Mouse (Mus musculus): Measurements from ENCODE around the gene Rad51b.
"Not testable (repeated sequence)": the region's sequence is repeated elsewhere in the genome, so short reads cannot be mapped to it uniquely, and the experiment has no call there.

Gene Rad51b

DNA sequence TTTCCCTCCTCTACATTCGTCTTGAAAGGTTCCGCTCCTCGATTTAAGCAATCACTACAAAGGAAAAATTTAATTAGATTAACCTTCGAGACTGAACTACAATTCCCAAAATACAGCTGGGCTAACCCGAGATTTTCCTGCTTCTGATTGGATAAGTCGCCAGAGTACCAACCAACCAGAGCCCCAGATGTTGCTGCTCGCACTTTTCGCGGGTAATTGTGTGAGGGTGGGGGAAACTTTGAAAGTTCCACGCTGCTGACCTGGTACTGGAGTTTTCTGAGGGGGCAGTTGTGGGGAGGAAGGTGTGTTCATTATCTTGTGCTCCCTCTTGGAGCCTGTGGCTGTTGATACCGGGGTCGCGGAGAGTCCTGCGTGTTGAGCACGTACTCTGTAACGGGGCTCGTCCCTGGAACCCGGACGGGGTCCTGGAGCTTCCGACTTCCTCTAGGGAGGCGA, at the start of gene Rad51b:
Rad51b (plus strand) TSS at position 162 of the 456 bp plus-strand sequence.
- peak; percentile 76 to 82 for DNase-seq

DNA sequence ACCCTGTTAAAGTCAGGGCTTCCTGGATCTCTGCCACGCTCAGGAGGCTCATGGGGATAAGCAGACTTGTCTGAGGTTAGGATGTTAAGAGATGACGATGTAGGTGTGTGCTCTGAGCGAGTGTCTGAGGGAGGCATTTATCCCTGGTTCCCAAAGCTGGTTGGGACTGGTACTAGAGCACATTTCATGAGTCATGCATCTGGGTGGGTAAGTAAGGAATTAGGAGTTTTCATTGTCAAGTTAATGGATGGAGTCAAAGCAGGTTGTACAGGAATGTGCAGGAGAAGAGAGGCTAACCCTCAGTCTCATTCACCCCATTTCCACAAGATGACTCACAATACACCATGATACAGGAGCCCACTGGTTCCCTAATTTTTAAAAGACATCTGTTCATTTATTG, 49.0 kb upstream of the Rad51b start:
- no peak for DNase-seq

DNA sequence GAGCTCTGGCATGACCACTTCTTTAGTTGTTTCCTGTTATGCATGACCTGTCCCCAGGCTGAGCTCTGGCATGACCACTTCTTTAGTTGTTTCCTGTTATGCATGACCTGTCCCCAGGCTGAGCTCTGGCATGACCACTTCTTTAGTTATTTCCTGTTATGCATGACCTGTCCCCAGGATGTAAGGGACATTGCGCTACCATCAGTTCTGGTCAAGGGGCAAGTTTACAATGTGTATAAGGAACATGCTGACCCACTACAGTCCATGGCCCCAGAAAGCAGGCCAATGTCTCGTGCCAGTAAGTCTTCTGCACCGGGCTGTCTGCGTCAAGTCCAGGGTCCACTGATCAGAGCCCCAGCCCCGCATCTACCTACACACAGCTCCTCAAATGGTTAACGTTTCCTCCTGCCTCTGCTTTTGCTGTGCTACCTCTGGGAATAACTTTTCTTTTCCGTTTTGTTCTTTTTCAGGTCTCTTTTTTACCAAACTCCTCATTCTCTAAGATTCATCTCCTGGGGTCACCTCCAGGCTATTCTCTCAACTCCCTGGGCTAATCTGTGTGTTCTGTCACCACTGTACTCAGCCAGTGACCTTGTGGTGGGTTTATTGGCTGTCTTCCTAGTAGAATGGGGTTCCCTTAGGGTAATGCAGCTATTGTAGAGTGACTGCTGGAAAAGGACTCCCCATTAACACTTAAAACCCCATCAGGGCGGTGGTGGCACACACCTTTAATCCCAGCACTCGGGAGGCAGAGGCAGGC, 43.6 kb upstream of the Rad51b start:
- DNase-seq: no peak

GRCm38 (mm10) chr12:79254975-79255374, 42.1 kb upstream of the Rad51b start:
- DNase-seq: no peak

DNA sequence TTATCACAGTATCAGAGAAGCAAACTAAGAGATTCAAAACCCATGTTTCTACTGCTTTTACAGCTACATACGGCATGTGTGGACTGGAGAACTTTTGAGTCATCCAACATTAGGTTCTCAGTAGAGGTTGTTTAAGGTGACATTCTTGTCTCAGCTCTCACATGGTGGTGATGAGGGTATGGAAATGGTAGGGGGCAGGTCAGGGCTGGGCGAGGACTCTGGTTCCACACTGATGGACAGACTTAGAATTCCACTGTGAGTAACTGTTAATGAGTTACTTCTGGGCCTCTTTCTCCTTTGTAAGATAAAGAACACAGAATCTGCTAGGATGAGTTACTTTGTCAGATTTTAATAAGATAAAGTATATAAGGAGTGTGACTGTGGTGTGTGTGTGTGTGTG, 36.9 kb upstream of the Rad51b start:
- DNase-seq: no peak

- peak in 1 of 2 experiments; percentile 9 for DNase-seq
Measured at GRCm38 (mm10) chr12:79261035-79261434, 36.0 kb upstream of the Rad51b start.

- no peak for DNase-seq
Measured at GRCm38 (mm10) chr12:79272604-79273003, 24.5 kb upstream of the Rad51b start.

- no peak for DNase-seq
Measured at GRCm38 (mm10) chr12:79279513-79280115, 17.5 kb upstream of the Rad51b start.

GRCm38 (mm10) chr12:79282595-79282994, 14.5 kb upstream of the Rad51b start:
- DNase-seq: no peak

DNA sequence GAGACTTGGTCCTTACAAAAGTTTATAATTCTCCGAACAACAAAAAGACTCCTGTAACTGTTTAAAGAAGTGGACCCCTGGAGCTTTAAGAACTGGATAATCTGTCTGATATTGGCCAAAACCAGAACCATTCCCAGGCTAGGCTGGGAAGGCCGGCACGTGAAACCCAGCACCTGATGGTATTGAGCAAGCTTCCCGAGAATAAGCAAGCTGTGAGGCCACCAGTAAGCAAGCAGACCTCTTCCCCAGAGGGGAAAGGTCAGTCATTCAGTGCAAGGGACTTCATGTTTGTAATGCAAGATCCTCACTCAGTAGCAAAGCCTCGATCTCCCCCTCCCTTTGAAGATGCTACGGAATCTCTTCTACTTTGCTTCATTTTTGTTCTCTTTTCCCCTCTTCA, 4.2 kb upstream of the Rad51b start:
- no peak for DNase-seq

GRCm38 (mm10) chr12:79296126-79296816, 811 bp upstream of the Rad51b start, which contains the start of gene Zfyve26:
TSS of gene Zfyve26 (minus strand) at chr12:79296304.
- DNase-seq: peak; percentile 94 to 96

DNA sequence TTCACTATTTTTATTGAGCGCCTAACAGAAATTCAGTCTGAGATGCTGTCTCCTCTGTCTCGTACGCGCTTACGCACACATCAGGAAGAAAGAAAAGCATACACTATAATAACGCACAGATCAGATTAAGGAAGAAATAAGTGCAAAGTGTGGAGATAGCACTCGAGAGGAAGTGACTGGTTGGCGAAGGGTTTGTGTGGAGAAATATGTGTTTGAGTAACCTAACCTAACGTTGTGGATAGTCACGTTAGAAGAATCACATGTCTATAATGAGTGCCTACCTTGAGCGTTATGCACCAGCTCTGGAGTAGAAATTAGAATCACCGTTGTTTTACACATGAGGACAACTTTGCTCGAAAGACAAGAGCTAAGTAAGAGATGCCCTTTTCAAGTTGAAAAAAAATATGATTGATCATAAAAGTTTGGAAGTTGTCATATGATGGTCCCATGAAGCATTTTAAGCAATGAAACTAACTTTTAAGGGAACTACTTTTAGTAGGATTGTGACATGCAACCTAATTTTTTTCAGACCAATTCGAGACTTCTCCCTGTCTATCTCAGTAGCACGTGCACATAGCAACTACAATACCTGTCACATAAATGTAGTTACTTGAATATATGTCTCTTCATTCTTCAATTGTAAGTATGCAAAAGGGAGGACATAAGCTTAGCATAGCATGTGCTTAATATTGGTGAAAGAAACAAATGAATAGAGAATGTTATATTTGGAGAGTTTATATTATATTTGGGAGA, 978 bp downstream of the Rad51b start:
- DNase-seq: no peak

GRCm38 (mm10) chr12:79301802-79302201, 4.7 kb downstream of the Rad51b start:
- DNase-seq: peak; percentile 37 to 58

- no peak for DNase-seq
Measured at GRCm38 (mm10) chr12:79305131-79305530, 8.0 kb downstream of the Rad51b start.

- no peak for DNase-seq
Measured at GRCm38 (mm10) chr12:79306013-79306412, 8.9 kb downstream of the Rad51b start.

DNA sequence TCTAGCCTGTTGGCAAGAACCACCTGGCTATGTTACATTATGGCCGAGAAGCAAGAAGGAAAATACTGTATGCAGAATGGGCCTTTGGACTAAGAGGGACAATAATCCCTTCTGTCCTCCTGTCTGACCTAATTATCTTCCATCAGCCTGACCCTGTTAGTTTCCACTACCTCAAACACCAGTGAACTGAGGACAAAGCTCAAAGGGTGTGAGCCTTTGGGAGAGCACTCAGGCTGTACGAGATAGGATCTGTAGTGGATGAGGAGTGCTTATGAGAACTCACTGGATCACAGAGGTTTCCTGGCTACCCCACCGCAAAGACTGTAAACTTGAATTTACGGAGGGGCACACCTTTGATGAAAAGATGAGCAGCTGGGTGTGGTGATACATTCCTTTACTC, 16.6 kb downstream of the Rad51b start:
- no peak for DNase-seq

DNA sequence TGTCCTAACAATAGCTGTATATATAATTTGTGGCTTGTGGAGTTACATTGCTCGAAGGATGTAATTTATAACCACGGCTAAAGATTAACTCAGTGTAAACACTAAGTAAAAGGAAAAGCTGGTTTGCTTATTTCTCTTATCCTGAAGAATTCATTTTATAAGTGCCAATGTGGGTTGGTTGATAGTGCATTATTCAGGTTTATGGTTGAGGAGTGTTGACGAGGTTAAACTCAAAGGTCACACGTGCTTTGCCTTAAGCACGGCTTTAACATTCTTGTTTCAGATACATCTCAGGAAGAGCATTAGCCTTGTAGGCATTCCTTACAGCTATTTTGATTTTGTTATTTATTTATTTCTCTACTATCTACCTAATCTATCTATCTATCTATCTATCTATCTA, 20.3 kb downstream of the Rad51b start:
- DNase-seq: no peak

DNA sequence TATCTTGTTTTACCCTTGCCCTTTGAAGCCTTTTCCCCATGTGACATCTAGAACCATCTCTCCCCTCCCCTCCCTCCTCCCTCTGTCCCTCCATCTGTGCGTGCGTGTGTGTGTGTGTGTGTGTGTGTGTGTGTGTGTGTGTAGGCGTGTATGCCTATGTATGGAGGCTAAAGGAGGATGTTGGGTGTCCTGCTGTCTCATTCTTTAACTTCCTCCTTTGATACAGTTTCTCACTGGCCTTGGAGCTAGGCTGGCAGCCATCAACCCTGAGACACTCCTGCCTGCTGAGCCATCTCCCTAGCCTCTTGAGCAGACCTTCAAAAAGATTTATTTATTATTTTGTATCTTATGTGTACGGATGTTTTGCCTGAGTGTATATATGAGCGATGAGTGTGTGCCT, 23.8 kb downstream of the Rad51b start:
- DNase-seq: peak in 1 of 2 experiments; percentile 10

GRCm38 (mm10) chr12:79322539-79322938, 25.5 kb downstream of the Rad51b start:
- DNase-seq: not testable (repeated sequence)

DNA sequence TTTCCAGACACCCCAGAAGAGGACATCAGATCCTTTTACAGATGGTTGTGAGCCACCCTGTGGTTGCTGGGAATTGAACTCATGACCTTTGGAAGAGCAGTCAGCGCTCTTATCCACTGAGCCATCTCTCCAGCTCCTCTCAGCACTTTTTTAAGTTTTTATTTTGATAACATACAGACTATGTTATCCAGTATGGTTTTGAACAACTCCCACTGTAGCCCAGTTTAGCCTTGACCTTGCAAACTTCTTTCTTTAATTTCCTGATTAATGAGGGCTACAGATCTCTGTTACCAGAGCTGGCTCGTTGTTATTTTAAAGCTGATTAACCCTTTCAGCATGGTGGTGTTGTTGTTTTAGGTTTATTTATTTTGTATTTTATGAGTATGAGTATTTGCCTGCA, 29.2 kb downstream of the Rad51b start:
- no peak for DNase-seq

GRCm38 (mm10) chr12:79326745-79327144, 29.7 kb downstream of the Rad51b start:
- no peak for DNase-seq

DNA sequence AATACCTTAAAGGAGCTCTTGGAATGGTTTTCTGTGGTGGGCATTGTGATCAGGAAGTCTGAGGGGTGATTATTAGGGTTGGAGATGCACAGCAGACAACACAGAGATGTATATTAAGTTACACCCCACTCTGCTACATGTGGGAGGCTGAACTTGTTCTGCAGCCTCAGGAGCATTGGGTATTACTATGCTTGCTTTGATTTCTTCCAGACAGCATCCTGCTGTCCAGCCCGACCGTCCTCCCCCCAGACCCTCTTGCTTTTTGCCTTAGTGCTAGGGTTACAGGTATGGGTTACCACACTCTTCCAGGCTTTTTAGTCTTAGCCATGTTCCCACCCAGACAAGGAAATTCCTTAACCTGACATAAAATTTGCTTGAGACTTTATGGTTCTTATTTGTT, 30.8 kb downstream of the Rad51b start:
- DNase-seq: no peak

- no peak for DNase-seq
Measured at GRCm38 (mm10) chr12:79330571-79330970, 33.5 kb downstream of the Rad51b start.

Measured in lung, postnatal 4 days (tissue).